Mouse (Mus musculus) thymus, adult 2 months (tissue): Measurements from ENCODE around the gene Cd160. TPM values are rescaled to one million over a fixed set of nuclear protein-coding genes. Genes with fewer than 3 reads are reported as not detected.

Experiments used
- DNase-seq: peaks from one replicate; pipeline ENCODE4 v3.0.0; 2021
- H3K27ac ChIP-seq: fragments of 200-500 bp; 2 replicates; pipeline ENCODE4 v1.5.1; 2012; ENCODE audit warnings: low read length, control low read depth; ENCODE audit not compliant: control insufficient read depth, insufficient read depth
- H3K27me3 ChIP-seq: fragments of 200-500 bp; 2 replicates; pipeline ENCODE4 v1.6.1; 2012; ENCODE audit warnings: mild to moderate bottlenecking, low read length, moderate library complexity, mixed read lengths; ENCODE audit not compliant: control insufficient read depth, insufficient read depth
- H3K36me3 ChIP-seq: fragments of 200-500 bp; 2 replicates; pipeline ENCODE4 v1.6.1; 2012; ENCODE audit warnings: mild to moderate bottlenecking, low read length, moderate library complexity; ENCODE audit not compliant: control insufficient read depth, insufficient read depth
- H3K4me1 ChIP-seq: fragments of 200-500 bp; replicated peaks from 2 replicates; pipeline ENCODE4 v1.6.1; 2012; ENCODE audit warnings: low read length; ENCODE audit not compliant: control insufficient read depth, insufficient read depth
- H3K4me3 ChIP-seq: fragments of 200-500 bp; 2 replicates; pipeline ENCODE4 v1.5.1; 2012; ENCODE audit warnings: mild to moderate bottlenecking, low read length, control low read depth, moderate library complexity; ENCODE audit not compliant: control insufficient read depth, insufficient read depth
- CTCF ChIP-seq: fragments of 200-500 bp; IDR thresholded peaks from 2 replicates; pipeline ENCODE4 v1.5.1; 2012; ENCODE audit warnings: mild to moderate bottlenecking, control low read depth, low read length, moderate library complexity, borderline replicate concordance; ENCODE audit not compliant: control insufficient read depth, poor library complexity, insufficient read depth; ENCODE audit errors: extremely low read depth
- POLR2A ChIP-seq: fragments of 200-500 bp; IDR thresholded peaks from 2 replicates; pipeline ENCODE4 v1.6.1; 2012; ENCODE audit warnings: mild to moderate bottlenecking, low read length, control low read depth, moderate library complexity; ENCODE audit not compliant: control insufficient read depth, poor library complexity, insufficient read depth; ENCODE audit errors: extremely low read depth
- WGBS: fragments of 180-500 bp; shearing (Covaris S2); methylation state at CpG from one replicate; pipeline ENCODE4 v1.1.7; 2018; 5-methylcytosine and 5-hydroxymethylcytosine counted together
- polyA plus RNA-seq: library from polyadenylated mRNA; depleted of rRNA; stranded (reverse); fragments of >200 nt; gene quantifications from 2 replicates; pipeline ENCODE4 v1.2.3, GENCODE M21; 2012; rRNA removed

Cd160 gene
- polyA plus RNA-seq, 1 experiment: 2.7 TPM

GRCm38 (mm10) chr3:96755935-96756334, 73.2 kb downstream of the Cd160 start:
- whole genome bisulfite sequencing: 98% methylated on average over 1 of the region's 1 CpGs
- TF ChIP-seq POLR2A (no peak), CTCF (no peak)
- no peaks in the 10 kb centered on the region for H3K36me3 ChIP-seq
- H3K27me3 ChIP-seq: no peaks in the 10 kb centered on the region
- no peaks in the 10 kb centered on the region for H3K4me1 ChIP-seq
- DNase-seq: no peak
- no peak overlapping the region for H3K27ac ChIP-seq
- no peak overlapping the region for H3K4me3 ChIP-seq

Other genes starting within 250 kb of the Cd160 start
- gene Polr3gl, start 235.2 kb downstream of the Cd160 start, polyA plus RNA-seq: 17.8 and 18.2 TPM in 2 replicates
- gene Ankrd34a, start 232.7 kb downstream of the Cd160 start, polyA plus RNA-seq: 0.18 and 0.49 TPM in 2 replicates
- 4.6 and 8.2 TPM in 2 replicates for gene Lix1l, start 228.2 kb downstream of the Cd160 start, polyA plus RNA-seq
- gene Rbm8a, start 199.4 kb downstream of the Cd160 start, polyA plus RNA-seq: 12.2 and 14.4 TPM in 2 replicates
- 37.0 and 41.0 TPM in 2 replicates for gene Pex11b, start 194.0 kb downstream of the Cd160 start, polyA plus RNA-seq
- gene Gm42957, start 193.9 kb downstream of the Cd160 start, polyA plus RNA-seq: 0.14 and 0.23 TPM in 2 replicates
- gene Itga10, start 183.8 kb downstream of the Cd160 start, polyA plus RNA-seq: 2.9 and 3.0 TPM in 2 replicates
- 1.7 and 2.8 TPM in 2 replicates for gene Ankrd35, start 159.2 kb downstream of the Cd160 start, polyA plus RNA-seq
- 32.7 and 33.1 TPM in 2 replicates for gene Pias3, start 133.0 kb downstream of the Cd160 start, polyA plus RNA-seq
- gene Nudt17, start 120.8 kb downstream of the Cd160 start, polyA plus RNA-seq: 12.2 and 17.9 TPM in 2 replicates
- gene Polr3c, start 101.7 kb downstream of the Cd160 start, polyA plus RNA-seq: 49.3 and 51.1 TPM in 2 replicates
- gene Rnf115, start 101.7 kb downstream of the Cd160 start, polyA plus RNA-seq: 24.1 and 26.3 TPM in 2 replicates
- gene Pdzk1, start 67 bp downstream of the Cd160 start, polyA plus RNA-seq: 0.49 and 0.60 TPM in 2 replicates
- 1.2 and 2.1 TPM in 2 replicates for gene Gja5, start 75.3 kb upstream of the Cd160 start, polyA plus RNA-seq
- 17.3 and 19.5 TPM in 2 replicates for gene Gpr89, start 76.0 kb upstream of the Cd160 start, polyA plus RNA-seq
- 0.01 TPM in 2 replicates for gene Gja8, start 96.7 kb upstream of the Cd160 start, polyA plus RNA-seq